Mouse (Mus musculus): ENCODE measurements around the gene 1700049E17Rik1.
"Not testable (repeated sequence)": the region's sequence is repeated elsewhere in the genome, so short reads cannot be mapped to it uniquely, and the experiment has no call there.

Gene 1700049E17Rik1

GRCm38 (mm10) chr14:41924649-41925048 lies at the start of gene 1700049E17Rik1:
Gene 1700049E17Rik1, plus strand, starts transcription at chr14:41924949.
- not testable (repeated sequence) for DNase-seq

- not testable (repeated sequence) for DNase-seq
These were observed 17.6 kb upstream of the 1700049E17Rik1 start, which contains the start of gene Gm7980 for GRCm38 (mm10) chr14:41907190-41907589. Gene Gm7980, minus strand, starts transcription at chr14:41907290.

DNA sequence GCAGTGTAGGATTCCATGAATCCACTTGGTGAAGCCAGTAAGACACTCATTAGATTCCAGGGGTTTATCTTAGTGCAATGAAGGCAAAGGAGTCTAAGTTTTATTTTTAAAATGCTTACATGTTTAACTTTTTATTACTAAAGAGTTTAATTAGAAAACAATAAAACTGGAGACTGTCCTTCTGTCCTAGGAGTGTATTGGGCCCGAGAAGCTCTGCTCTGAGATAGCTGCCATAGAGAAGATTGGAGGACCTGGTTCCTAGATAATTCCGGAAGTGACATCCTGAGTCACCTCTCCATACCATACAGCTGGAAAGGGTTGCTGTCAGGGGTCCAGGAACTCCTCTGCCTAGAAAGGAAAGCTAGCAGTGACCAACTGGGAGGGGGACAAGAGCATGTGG lies 18.9 kb downstream of the 1700049E17Rik1 start, which contains the start of gene 1700024B05Rik:
1700024B05Rik (plus strand) TSS at position 301 of the 400 bp plus-strand sequence.
- not testable (repeated sequence) for DNase-seq

GRCm38 (mm10) chr14:41964095-41964494 lies 39.3 kb downstream of the 1700049E17Rik1 start:
- DNase-seq = peak in 1 of 2 experiments; percentile 20

DNA sequence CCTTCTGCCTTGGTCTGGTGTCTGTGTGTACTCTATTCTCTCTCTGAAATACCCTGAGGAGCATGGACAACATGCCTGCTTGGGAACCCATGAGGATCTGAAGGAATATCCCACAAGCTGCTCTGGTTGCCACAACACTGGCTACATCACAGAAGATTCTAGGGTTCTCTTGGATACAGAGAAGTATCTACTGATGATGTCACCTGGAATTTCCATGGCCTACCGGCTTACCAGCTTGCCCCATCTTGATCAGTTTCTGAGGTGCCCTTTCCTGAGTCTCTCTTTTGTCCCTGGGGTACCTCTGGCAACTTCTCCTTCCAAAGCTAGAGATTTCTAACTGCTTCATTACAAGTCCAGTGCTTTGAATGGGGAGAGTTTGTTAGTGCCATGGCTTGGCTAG lies 43.1 kb downstream of the 1700049E17Rik1 start, which contains the start of gene Gm6401:
Gm6401 (minus strand) TSS at position 101 of the 400 bp plus-strand sequence.
- not testable (repeated sequence) for DNase-seq

GRCm38 (mm10) chr14:41968596-41968995 lies 43.8 kb downstream of the 1700049E17Rik1 start:
- DNase-seq = not testable (repeated sequence)

Data from lung, postnatal 4 days (tissue).